Mouse (Mus musculus) embryonic fibroblast, embryonic 13.5 days (primary cell): ENCODE results near the gene C2cd4b.

ENCODE experiments used
- CTCF ChIP-seq: IDR thresholded peaks from 2 replicates; pipeline ENCODE4 v1.5.1; 2011; ENCODE audit warnings: mild to moderate bottlenecking, control low read depth, low read length, moderate library complexity, borderline replicate concordance; ENCODE audit not compliant: insufficient read depth
- POLR2A ChIP-seq: IDR thresholded peaks from 2 replicates; pipeline ENCODE4 v1.6.1; 2011; ENCODE audit warnings: low read depth, mild to moderate bottlenecking, control low read depth, low read length, moderate library complexity

DNA sequence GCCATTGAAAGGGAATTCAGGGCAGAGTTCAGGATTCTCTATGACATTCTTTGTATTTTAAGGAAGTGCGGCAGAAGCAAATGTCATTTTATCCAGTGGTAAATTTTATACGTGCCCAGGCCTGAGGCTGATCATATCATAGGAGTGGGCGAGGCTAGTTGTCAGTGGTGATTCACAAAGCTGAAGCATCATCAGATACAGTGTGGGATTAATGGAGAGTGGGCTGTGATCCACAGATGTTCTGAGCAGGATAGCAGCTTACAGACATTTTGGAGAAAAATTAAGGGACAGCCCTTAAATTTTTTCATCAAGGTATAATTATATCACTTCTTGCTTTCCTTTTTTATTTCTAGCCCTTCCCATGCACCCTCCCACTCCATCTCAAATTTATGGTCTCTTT lies 24.2 kb downstream of the C2cd4b start:
- no peak for TF ChIP-seq POLR2A
- no peak for TF ChIP-seq CTCF
